Mouse (Mus musculus): ENCODE measurements around the gene Gphn. TPM values are rescaled to one million over a fixed set of nuclear protein-coding genes. Genes with fewer than 3 reads are reported as not detected.
"Not testable (repeated sequence)": the region's sequence is repeated elsewhere in the genome, so short reads cannot be mapped to it uniquely, and the experiment has no call there.

Gene Gphn
- polyA plus RNA-seq, 1 experiment from 2014 or later, result 9.9 TPM

DNA sequence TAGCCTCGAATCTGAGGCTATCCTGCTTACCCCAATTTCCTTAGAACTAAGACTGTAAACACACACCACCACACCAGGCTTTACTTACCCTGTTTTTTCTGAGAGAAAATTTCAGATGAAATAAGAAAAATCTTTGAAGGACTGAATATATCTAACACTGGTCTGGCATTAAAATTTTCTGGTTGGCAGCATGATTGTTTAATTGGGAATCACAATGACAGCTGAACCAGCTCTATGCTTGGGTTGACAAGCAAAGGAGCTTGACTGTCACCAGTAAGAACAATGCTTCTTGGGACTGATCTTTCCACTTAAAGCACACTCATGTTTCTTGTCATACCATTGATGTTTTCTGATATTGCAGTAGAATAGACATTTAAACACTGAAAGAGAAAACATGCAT, 296.0 kb downstream of the Gphn start:
- no peaks in the 10 kb centered on the region for H3K9me3 ChIP-seq
- H3K27ac ChIP-seq, result no peak overlapping the region
- no peak overlapping the region for H3K4me3 ChIP-seq
- no peak for DNase-seq (ENCODE audit: low spot score)
- H3K36me3 ChIP-seq, result no peaks in the 10 kb centered on the region
- WGBS, result 67% methylated on average over 1 of the region's 1 CpGs
- H3K4me1 ChIP-seq, result no peaks in the 10 kb centered on the region
- no peaks in the 10 kb centered on the region for H3K27me3 ChIP-seq (ENCODE audit: insufficient read depth, poor library complexity, severe bottlenecking)

GRCm38 (mm10) chr12:78522804-78523394, 296.7 kb downstream of the Gphn start:
- H3K27ac ChIP-seq, result no peak overlapping the region
- DNase-seq (ENCODE audit: low spot score), result no peak
- H3K36me3 ChIP-seq, result no peaks in the 10 kb centered on the region
- H3K4me3 ChIP-seq, result no peak overlapping the region
- H3K9me3 ChIP-seq, result no peaks in the 10 kb centered on the region
- no peaks in the 10 kb centered on the region for H3K27me3 ChIP-seq (ENCODE audit: insufficient read depth, poor library complexity, severe bottlenecking)
- no peaks in the 10 kb centered on the region for H3K4me1 ChIP-seq
- WGBS, result 88% methylated on average over 5 of the region's 5 CpGs

- not testable (repeated sequence) for H3K9me3 ChIP-seq; H3K4me3 ChIP-seq; H3K36me3 ChIP-seq; DNase-seq (ENCODE audit: low spot score); H3K27ac ChIP-seq; H3K4me1 ChIP-seq; H3K27me3 ChIP-seq (ENCODE audit: insufficient read depth, poor library complexity, severe bottlenecking)
These were observed 311.4 kb downstream of the Gphn start for GRCm38 (mm10) chr12:78537590-78537989.

GRCm38 (mm10) chr12:78550913-78551312, 324.7 kb downstream of the Gphn start:
- no peaks in the 10 kb centered on the region for H3K36me3 ChIP-seq
- no peak overlapping the region for H3K27ac ChIP-seq
- no peak overlapping the region for H3K4me3 ChIP-seq
- no peaks in the 10 kb centered on the region for H3K27me3 ChIP-seq (ENCODE audit: insufficient read depth, poor library complexity, severe bottlenecking)
- H3K4me1 ChIP-seq, result no peaks in the 10 kb centered on the region
- no peaks in the 10 kb centered on the region for H3K9me3 ChIP-seq
- DNase-seq (ENCODE audit: low spot score), result no peak
- WGBS, result 81% methylated on average over 2 of the region's 2 CpGs

DNA sequence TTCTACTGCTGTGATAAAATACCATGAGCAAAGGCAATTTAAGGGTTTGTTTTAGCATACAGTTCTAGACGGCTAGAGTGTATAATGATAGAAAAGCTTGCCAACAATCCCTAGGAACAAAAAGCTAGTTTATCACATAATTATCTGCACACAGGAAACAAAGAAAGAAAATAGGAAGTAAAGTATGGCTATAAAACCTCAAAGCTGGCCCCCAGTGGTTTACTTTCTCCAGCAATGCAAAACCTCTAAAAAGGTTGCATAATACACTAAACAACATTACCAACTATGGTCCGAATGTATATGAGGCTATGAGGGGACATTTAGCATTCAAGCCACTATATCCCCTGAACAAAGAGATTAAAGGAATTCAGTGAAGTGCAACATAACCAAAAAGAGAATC, 405.6 kb downstream of the Gphn start:
- H3K27me3 ChIP-seq (ENCODE audit: insufficient read depth, poor library complexity, severe bottlenecking), result no peaks in the 10 kb centered on the region
- no peak overlapping the region for H3K27ac ChIP-seq
- no peaks in the 10 kb centered on the region for H3K4me1 ChIP-seq
- no peak overlapping the region for H3K4me3 ChIP-seq
- WGBS, result 74% methylated on average over 2 of the region's 2 CpGs
- H3K9me3 ChIP-seq, result no peaks in the 10 kb centered on the region
- H3K36me3 ChIP-seq, result no peaks in the 10 kb centered on the region
- DNase-seq (ENCODE audit: low spot score), result no peak

- Histone ChIP-seq H3K4me3 (no peak overlapping the region), H3K4me1 (peaks cover 13% of the 10 kb centered on the region), H3K36me3 (no peaks in the 10 kb centered on the region), H3K27me3 (ENCODE audit: insufficient read depth, poor library complexity, severe bottlenecking) (no peaks in the 10 kb centered on the region), H3K27ac (peak overlapping the region; percentile 60), H3K9me3 (no peaks in the 10 kb centered on the region)
- DNase-seq (ENCODE audit: low spot score), result no peak
- 3% methylated on average over 1 of the region's 1 CpGs for WGBS
These were observed 413.3 kb downstream of the Gphn start for GRCm38 (mm10) chr12:78639466-78639865.

DNA sequence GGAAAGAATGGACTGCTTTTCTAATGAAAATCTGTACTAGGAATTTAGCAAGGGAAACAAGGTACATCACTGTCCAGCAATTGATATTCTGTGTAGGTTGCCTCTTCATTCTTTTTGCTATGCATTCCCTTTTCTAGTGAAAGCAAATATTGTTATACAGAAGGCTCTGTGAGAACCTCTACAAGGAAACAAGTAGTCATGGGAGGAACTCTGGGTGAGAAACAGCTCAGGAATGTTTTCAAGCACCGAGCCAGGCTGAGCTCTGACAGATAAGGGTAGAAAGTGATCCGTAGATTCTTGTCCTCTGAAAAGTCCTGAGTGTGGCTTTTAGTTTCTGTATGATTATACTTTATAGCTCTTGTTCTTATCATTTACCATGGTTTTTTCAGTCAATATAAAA, 413.9 kb downstream of the Gphn start:
- H3K4me1 ChIP-seq, result peaks cover 13% of the 10 kb centered on the region
- DNase-seq (ENCODE audit: low spot score), result no peak
- no peaks in the 10 kb centered on the region for H3K27me3 ChIP-seq (ENCODE audit: insufficient read depth, poor library complexity, severe bottlenecking)
- no peaks in the 10 kb centered on the region for H3K36me3 ChIP-seq
- H3K27ac ChIP-seq, result peak overlapping the region; percentile 60
- H3K4me3 ChIP-seq, result no peak overlapping the region
- 1% methylated on average over 2 of the region's 2 CpGs for WGBS
- H3K9me3 ChIP-seq, result no peaks in the 10 kb centered on the region

DNA sequence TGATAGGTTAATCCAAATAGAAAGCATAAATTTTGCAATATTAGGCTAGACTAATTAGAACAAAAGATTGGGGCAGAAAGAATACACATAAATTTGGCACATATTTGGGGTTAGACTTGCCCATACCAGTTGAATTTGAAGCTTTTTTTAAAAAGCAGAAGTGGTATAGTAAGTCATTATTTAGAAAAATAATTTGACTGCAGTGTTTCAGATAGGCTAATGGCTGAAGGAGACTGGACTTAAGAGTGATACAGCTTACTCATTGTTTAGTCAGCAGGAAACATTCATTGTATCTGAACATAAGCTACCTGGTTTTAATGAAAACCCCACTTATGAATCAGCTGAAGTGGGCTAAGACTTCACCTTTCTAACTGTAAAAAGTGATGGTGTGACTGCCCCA, 415.0 kb downstream of the Gphn start:
- Histone ChIP-seq H3K4me1 (peaks cover 13% of the 10 kb centered on the region), H3K36me3 (no peaks in the 10 kb centered on the region), H3K4me3 (no peak overlapping the region)

GRCm38 (mm10) chr12:78643691-78644090, 417.5 kb downstream of the Gphn start:
- Histone ChIP-seq H3K36me3 (no peaks in the 10 kb centered on the region), H3K4me3 (no peak overlapping the region), H3K27me3 (ENCODE audit: insufficient read depth, poor library complexity, severe bottlenecking) (no peaks in the 10 kb centered on the region), H3K27ac (no peak overlapping the region), H3K4me1 (peaks cover 13% of the 10 kb centered on the region), H3K9me3 (no peaks in the 10 kb centered on the region)
- no peak for DNase-seq (ENCODE audit: low spot score)
- 82% methylated on average over 2 of the region's 2 CpGs for WGBS

More for the DNA sequence above, 415.0 kb downstream of the Gphn start:
- no peak for DNase-seq (ENCODE audit: low spot score)
- no peaks in the 10 kb centered on the region for H3K27me3 ChIP-seq (ENCODE audit: insufficient read depth, poor library complexity, severe bottlenecking)
- H3K27ac ChIP-seq, result no peak overlapping the region
- no peaks in the 10 kb centered on the region for H3K9me3 ChIP-seq

- Histone ChIP-seq H3K27ac (no peak overlapping the region), H3K27me3 (ENCODE audit: insufficient read depth, poor library complexity, severe bottlenecking) (no peaks in the 10 kb centered on the region), H3K4me1 (peaks cover 3% of the 10 kb centered on the region; the same call in 1 of the 2 replicates), H3K36me3 (no peaks in the 10 kb centered on the region), H3K9me3 (no peaks in the 10 kb centered on the region), H3K4me3 (no peak overlapping the region)
- 76% methylated on average over 1 of the region's 1 CpGs for WGBS
- no peak for DNase-seq (ENCODE audit: low spot score)
These were observed 419.1 kb downstream of the Gphn start for GRCm38 (mm10) chr12:78645282-78645681.

DNA sequence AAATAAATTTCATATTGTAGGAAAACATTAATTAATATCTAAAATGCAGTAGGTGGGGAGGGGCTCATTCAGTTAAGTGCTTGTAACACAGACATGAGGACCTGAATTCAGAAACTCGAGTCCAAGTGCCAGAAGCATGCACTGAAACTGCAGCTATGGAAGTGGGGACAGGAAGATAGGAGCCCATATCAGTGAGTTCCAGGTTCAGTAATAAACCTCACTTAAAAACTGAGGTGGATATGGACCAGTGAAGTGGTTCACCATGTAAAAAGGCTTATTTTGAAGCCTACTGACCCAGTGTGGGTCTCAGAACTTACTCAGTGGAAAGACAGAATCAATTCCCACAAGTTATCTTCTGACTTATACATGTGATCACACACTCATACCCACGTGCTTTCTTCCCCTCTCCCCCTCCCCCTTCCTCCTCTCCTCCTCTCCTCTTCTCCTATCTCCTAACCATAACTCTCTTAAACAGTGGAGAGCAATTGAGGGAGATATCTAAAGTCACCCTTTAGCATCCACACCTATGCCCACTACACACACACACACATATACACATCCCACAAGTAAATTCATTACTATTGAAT, 433.6 kb downstream of the Gphn start:
- no peaks in the 10 kb centered on the region for H3K9me3 ChIP-seq
- H3K27me3 ChIP-seq (ENCODE audit: insufficient read depth, poor library complexity, severe bottlenecking), result no peaks in the 10 kb centered on the region
- H3K27ac ChIP-seq, result no peak overlapping the region
- H3K4me3 ChIP-seq, result no peak overlapping the region
- 35% methylated on average over 2 of the region's 2 CpGs for WGBS
- H3K36me3 ChIP-seq, result no peaks in the 10 kb centered on the region
- DNase-seq (ENCODE audit: low spot score), result no peak
- H3K4me1 ChIP-seq, result no peaks in the 10 kb centered on the region

DNA sequence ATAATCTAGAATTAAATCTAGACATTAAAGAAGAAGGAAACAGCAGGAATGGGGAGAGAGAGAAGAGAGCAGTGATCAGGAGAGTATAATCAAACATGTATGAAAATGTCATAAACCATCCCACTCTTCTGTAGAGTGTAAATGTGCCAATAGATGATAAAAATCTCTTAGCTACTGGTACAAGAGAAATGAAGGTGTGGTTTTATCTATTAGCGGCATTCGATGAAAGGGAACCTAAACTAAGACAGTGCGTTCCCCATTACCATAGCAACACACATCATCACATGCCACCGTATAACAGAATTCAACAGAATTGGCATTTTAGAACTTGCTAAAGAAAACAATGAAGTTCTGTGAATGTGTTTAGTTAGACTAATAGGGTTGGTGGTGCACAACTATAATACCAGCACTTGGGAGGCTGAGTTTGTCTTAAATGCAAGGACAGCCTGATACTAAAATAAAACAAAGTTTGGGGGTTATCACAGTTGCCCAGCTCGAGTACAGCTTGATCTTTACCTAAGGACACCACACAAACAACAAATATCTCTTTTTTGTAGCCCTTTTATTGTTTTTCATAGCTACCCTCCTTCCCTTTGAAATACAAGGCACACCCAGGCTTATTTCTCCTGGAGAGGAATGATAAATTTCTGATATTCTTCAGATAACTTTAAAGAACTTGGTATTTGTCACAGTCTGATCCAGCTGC, 452.1 kb downstream of the Gphn start:
- DNase-seq (ENCODE audit: low spot score), result no peak
- Histone ChIP-seq H3K27me3 (ENCODE audit: insufficient read depth, poor library complexity, severe bottlenecking) (no peaks in the 10 kb centered on the region), H3K4me1 (no peaks in the 10 kb centered on the region), H3K36me3 (no peaks in the 10 kb centered on the region), H3K4me3 (no peak overlapping the region), H3K27ac (no peak overlapping the region), H3K9me3 (no peaks in the 10 kb centered on the region)
- 86% methylated on average over 5 of the region's 5 CpGs for WGBS

DNA sequence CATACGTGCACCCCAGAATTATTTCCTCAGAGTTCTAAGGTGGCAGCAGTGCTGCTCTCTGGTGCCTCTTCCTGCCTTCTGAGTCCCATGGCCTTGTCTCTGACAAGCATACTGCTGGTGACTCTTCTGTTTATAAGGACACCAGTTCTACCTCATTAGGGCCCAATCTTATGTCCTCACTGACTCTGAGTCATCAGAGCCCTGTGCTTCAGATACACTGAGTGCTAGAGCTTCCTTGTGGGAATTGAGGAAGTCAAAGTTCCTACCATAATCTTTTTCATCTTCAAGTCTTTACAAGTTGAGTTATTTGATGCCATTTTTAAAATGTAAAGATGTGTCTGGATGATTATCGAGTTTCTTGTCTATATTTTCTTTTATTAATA, 452.6 kb downstream of the Gphn start:
- Histone ChIP-seq H3K4me1 (no peaks in the 10 kb centered on the region), H3K27ac (no peak overlapping the region), H3K36me3 (no peaks in the 10 kb centered on the region), H3K4me3 (no peak overlapping the region), H3K9me3 (no peaks in the 10 kb centered on the region), H3K27me3 (ENCODE audit: insufficient read depth, poor library complexity, severe bottlenecking) (no peaks in the 10 kb centered on the region)
- WGBS, result 81% methylated on average over 2 of the region's 2 CpGs
- no peak for DNase-seq (ENCODE audit: low spot score)
